ENCODE assay signal across 14 mouse cellular contexts in genomic region chr16:22766738-22767211, GRCm38 (mm10). TPM values are rescaled to one million over a fixed set of nuclear protein-coding genes. Genes with fewer than 3 reads are reported as not detected.
DNase-seq lines count a peak whose midpoint lies in the region; ATAC-seq and TF ChIP-seq lines count a peak whose summit lies in the region.
"Had no signal": no experiment of that assay in that cellular context is flagged by ENCODE, and none has a peak within 500 bp of the region (broad histone marks: within the 10 kb centered on the region; RNA-seq: fewer than 3 reads in every experiment).

No protein-coding gene starts in this region.

- 51% methylated on average over 16 of the region's 16 CpGs for WGBS in heart, embryonic 11.5 days (ENCODE audit: insufficient replicate concordance)

- no peaks in the 10 kb centered on the region for H3K36me3 ChIP-seq in testis, adult 2 months (ENCODE audit: control insufficient read depth, insufficient read depth, low read length)
- no peaks in the 10 kb centered on the region for H3K36me3 ChIP-seq in heart, embryonic 11.5 days (ENCODE audit: control insufficient read depth, insufficient read depth, low read length)
- H3K36me3 ChIP-seq: forebrain, embryonic 10.5 days had no signal

- no peak for TF ChIP-seq POLR2A in testis, adult 2 months (IDR thresholded peaks at IDR 0.05; ENCODE audit: control insufficient read depth, low read depth, low read length)

- no peaks in the 10 kb centered on the region for H3K27me3 ChIP-seq in testis, adult 2 months (ENCODE audit: control insufficient read depth, insufficient read depth, low read length)
- H3K27me3 ChIP-seq in heart, embryonic 11.5 days (ENCODE audit: control insufficient read depth, insufficient read depth, low read length): no peaks in the 10 kb centered on the region

- H3K4me3 ChIP-seq in testis, adult 2 months (ENCODE audit: control insufficient read depth, low read depth, low read length): peak overlapping the region; percentile 47
- H3K4me3 ChIP-seq in heart, embryonic 11.5 days (ENCODE audit: low read depth, low read length): no peak overlapping the region
- H3K4me3 ChIP-seq: forebrain, embryonic 10.5 days; myocyte had no signal

- H3K27ac ChIP-seq in testis, adult 2 months (ENCODE audit: control insufficient read depth, insufficient read depth, low read depth, low read length): 0 out of 2 replicates have a peak overlapping the region, but pooled peaks have one; percentile 21
- H3K27ac ChIP-seq in heart, embryonic 11.5 days (ENCODE audit: low read depth, low read length): no peak overlapping the region
- H3K27ac ChIP-seq: forebrain, embryonic 10.5 days had no signal

- H3K9me3 ChIP-seq in heart, embryonic 11.5 days (replicated peaks; ENCODE audit: control insufficient read depth, low read length): no peaks in the 10 kb centered on the region
- H3K9me3 ChIP-seq: forebrain, embryonic 10.5 days had no signal

- TF ChIP-seq CTCF in testis, adult 2 months (IDR thresholded peaks at IDR 0.05; ENCODE audit: control insufficient read depth, insufficient read depth, insufficient replicate concordance, low read depth, low read length): no peak

- DNase-seq in cerebellum, adult 18-20 months: peak; percentile 45 to 50
- no peak for DNase-seq in cerebellum, postnatal 14 days
- no peak for DNase-seq in testis, postnatal 14 days (ENCODE audit: low spot score)
- DNase-seq in thymus, postnatal 36 days: no peak
- DNase-seq in left cerebral cortex, adult 8-10 months (ENCODE audit: low spot score in 2 of 2): no peak
- DNase-seq: lung, embryonic 14.5 days had no signal

- peak overlapping the region; percentile 34; the same call in 1 of the 2 replicates for H3K4me2 ChIP-seq in heart, embryonic 11.5 days
- H3K4me2 ChIP-seq: lung, embryonic 14.5 days had no signal

- peaks cover 7% of the 10 kb centered on the region for H3K4me1 ChIP-seq in testis, adult 2 months (ENCODE audit: control insufficient read depth, insufficient read depth, low read length)
- H3K4me1 ChIP-seq in heart, embryonic 11.5 days (ENCODE audit: control insufficient read depth, insufficient read depth, low read length): peaks cover 3% of the 10 kb centered on the region; the same call in 1 of the 2 replicates
- H3K4me1 ChIP-seq: forebrain, embryonic 10.5 days had no signal

- H3K9ac ChIP-seq in heart, embryonic 11.5 days (ENCODE audit: low read depth, low read length): no peak overlapping the region
- H3K9ac ChIP-seq: lung, embryonic 14.5 days had no signal

- ATAC-seq in heart, embryonic 11.5 days (replicated peaks; ENCODE audit: insufficient number of reproducible peaks, low FRiP score, low TSS enrichment): no peak
- ATAC-seq in monocyte, adult 5-6 weeks (replicated peaks; ENCODE audit: insufficient number of reproducible peaks, low FRiP score, low TSS enrichment, poor library complexity, severe bottlenecking): no peak

RNA-seq across cellular contexts. Expression of gene Crygs, which starts 44.6 kb away (rescaled TPM):
- 0.12 TPM in 1 of 2 replicates, not detected in the other for polyA plus RNA-seq in testis, adult 2 months (2012; rRNA removed)
- polyA plus RNA-seq in heart, embryonic 11.5 days (2014; fragmentation: Nextera tagmentation; extraction: Ambion mirVana): 0.24 TPM in 1 of 2 replicates, not detected in the other
- total RNA-seq in monocyte, adult 5-6 weeks (2017): not detected in 3 replicates
- total RNA-seq in left cerebral cortex, adult 8-10 months (2022): not detected
- total RNA-seq: left cerebral cortex, adult 18-20 months had no signal
- polyA plus RNA-seq: C2C12; forebrain, embryonic 10.5 days; lung, embryonic 14.5 days; myocyte; stomach, embryonic 14.5 days had no signal

Comparison
In these comparisons a context has a peak if more than half of its experiments do, and no peak if none do; other contexts are left out.
1. DNase-seq: peak in cerebellum, adult 18-20 months (2 of 2); none in cerebellum, postnatal 14 days (0 of 2), testis, postnatal 14 days (single experiment), thymus, postnatal 36 days (0 of 2) and left cerebral cortex, adult 8-10 months (0 of 2).